Mouse (Mus musculus): ENCODE data around the gene Tars2. TPM values are rescaled to one million over a fixed set of nuclear protein-coding genes. Genes with fewer than 3 reads are reported as not detected.

Tars2 gene
- polyA plus RNA-seq, 1 experiment from 2014 or later: 56.5 TPM

DNA sequence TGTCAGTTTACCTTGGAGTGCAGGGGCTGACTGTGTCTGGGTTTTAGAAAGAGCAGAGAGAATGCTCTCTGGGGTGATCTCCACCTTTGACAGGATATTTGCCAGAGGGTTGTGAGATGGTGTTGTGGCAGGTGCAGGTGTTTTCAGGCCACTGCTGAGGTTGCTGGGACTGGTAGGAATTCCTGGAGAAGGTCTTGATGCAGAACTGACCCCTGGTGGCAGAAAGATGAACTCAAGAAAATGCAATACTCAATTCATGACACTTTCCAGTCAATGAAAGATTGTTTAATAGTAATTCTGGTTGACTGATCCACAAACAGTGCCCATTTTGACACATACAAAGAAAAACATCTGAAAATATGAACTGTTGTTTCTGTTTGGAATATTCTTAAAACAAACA is 12.0 kb upstream of the Tars2 start:
- H3K36me3 ChIP-seq (ENCODE audit: control insufficient read depth, insufficient read depth, low read length): peaks cover 13% of the 10 kb centered on the region
- no peaks in the 10 kb centered on the region for H3K4me1 ChIP-seq (ENCODE audit: control insufficient read depth, insufficient read depth, low read length)
- no peak overlapping the region for H3K9ac ChIP-seq (ENCODE audit: low read length)
- H3K4me3 ChIP-seq (ENCODE audit: low read depth, low read length): no peak overlapping the region
- no peaks in the 10 kb centered on the region for H3K27me3 ChIP-seq (ENCODE audit: control insufficient read depth, insufficient read depth, low read length)
- H3K27ac ChIP-seq (ENCODE audit: low read depth, low read length): no peak overlapping the region
- no peak overlapping the region for H3K4me2 ChIP-seq (ENCODE audit: low read depth)
- ATAC-seq (ENCODE audit: insufficient read depth, low FRiP score, low TSS enrichment) (no peak), DNase-seq (ENCODE audit: low spot score) (no peak)
- H3K9me3 ChIP-seq (ENCODE audit: control insufficient read depth, low read length): no peaks in the 10 kb centered on the region

DNA sequence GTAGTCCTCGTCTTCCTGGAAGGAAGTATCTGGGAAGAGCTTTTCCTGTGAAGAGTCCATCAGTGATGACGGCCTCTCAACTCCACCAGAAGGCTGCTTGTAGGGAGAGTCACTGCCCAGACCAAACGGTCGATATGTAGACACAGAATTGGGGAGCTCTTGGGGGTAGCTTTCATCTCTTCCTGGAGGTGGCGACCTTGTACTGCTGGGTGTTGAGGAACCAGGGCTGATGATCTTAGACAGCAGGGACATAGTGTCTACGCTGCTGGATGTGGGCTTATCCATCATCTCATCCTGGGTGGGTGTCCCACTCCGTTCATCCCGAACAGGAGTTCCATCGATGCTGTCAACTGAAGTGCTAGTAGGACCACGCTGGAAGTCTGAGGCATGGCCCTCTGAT is 5.5 kb upstream of the Tars2 start:
- Histone ChIP-seq H3K9me3 (ENCODE audit: control insufficient read depth, low read length) (no peaks in the 10 kb centered on the region), H3K4me2 (ENCODE audit: low read depth) (no peak overlapping the region), H3K36me3 (ENCODE audit: control insufficient read depth, insufficient read depth, low read length) (peaks cover 14% of the 10 kb centered on the region), H3K4me1 (ENCODE audit: control insufficient read depth, insufficient read depth, low read length) (no peaks in the 10 kb centered on the region), H3K4me3 (ENCODE audit: low read depth, low read length) (no peak overlapping the region), H3K9ac (ENCODE audit: low read length) (no peak overlapping the region), H3K27ac (ENCODE audit: low read depth, low read length) (no peak overlapping the region), H3K27me3 (ENCODE audit: control insufficient read depth, insufficient read depth, low read length) (no peaks in the 10 kb centered on the region)
- 93% methylated on average over 10 of the region's 10 CpGs for WGBS
- ATAC-seq (ENCODE audit: insufficient read depth, low FRiP score, low TSS enrichment) (no peak), DNase-seq (ENCODE audit: low spot score) (no peak)

DNA sequence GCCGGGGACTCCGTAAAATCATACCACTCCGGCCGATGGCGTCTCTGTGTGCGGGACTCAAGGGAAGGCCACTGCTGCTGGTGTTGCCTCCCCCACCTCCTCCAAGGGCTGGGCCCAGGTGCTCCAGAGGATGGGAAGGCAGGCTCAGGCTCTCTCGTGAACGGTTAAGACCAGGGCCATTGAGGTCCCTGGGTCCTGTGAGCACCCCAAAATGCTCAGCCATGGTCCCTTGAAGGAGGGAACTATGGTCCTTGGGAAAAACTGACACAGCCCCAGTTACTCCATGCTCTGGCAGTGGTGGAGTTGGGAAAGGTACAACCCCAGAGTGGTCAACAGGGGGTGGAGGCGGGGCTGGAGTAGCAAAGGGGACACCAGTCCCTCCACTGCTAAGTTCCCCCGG is 3.8 kb upstream of the Tars2 start:
- Histone ChIP-seq H3K9me3 (ENCODE audit: control insufficient read depth, low read length) (no peaks in the 10 kb centered on the region), H3K27ac (ENCODE audit: low read depth, low read length) (no peak overlapping the region), H3K9ac (ENCODE audit: low read length) (no peak overlapping the region), H3K4me1 (ENCODE audit: control insufficient read depth, insufficient read depth, low read length) (no peaks in the 10 kb centered on the region), H3K36me3 (ENCODE audit: control insufficient read depth, insufficient read depth, low read length) (peaks cover 13% of the 10 kb centered on the region), H3K4me3 (ENCODE audit: low read depth, low read length) (no peak overlapping the region), H3K27me3 (ENCODE audit: control insufficient read depth, insufficient read depth, low read length) (no peaks in the 10 kb centered on the region), H3K4me2 (ENCODE audit: low read depth) (no peak overlapping the region)
- no peak for DNase-seq (ENCODE audit: low spot score)
- ATAC-seq (ENCODE audit: insufficient read depth, low FRiP score, low TSS enrichment): no peak
- WGBS: 83% methylated on average over 9 of the region's 10 CpGs

DNA sequence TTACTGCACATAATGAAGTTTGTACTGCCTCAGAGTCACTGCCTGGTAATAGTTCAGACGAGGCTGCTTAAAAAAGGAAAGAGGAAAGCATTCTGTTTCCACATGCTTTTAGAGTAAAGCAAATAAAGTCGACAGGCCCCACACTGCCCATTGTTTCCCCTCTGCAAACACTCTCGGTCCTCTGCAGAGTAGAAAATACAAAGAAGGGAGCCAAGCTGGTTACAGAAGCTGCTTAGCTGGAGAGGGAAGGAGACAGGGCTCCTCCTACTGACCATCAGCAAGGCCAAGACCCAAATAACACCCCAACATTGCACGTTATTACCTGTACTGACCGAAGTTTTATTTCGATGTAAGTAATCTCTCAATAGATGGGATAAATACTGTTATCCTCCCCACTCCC is 3.0 kb upstream of the Tars2 start:
- H3K27me3 ChIP-seq (ENCODE audit: control insufficient read depth, insufficient read depth, low read length): no peaks in the 10 kb centered on the region
- H3K4me1 ChIP-seq (ENCODE audit: control insufficient read depth, insufficient read depth, low read length): no peaks in the 10 kb centered on the region
- peaks cover 10% of the 10 kb centered on the region for H3K36me3 ChIP-seq (ENCODE audit: control insufficient read depth, insufficient read depth, low read length)
- no peak overlapping the region for H3K27ac ChIP-seq (ENCODE audit: low read depth, low read length)
- H3K4me2 ChIP-seq (ENCODE audit: low read depth): no peak overlapping the region
- ATAC-seq (ENCODE audit: insufficient read depth, low FRiP score, low TSS enrichment): no peak
- H3K4me3 ChIP-seq (ENCODE audit: low read depth, low read length): no peak overlapping the region
- no peaks in the 10 kb centered on the region for H3K9me3 ChIP-seq (ENCODE audit: control insufficient read depth, low read length)
- WGBS: 60% methylated on average over 6 of the region's 6 CpGs
- H3K9ac ChIP-seq (ENCODE audit: low read length): no peak overlapping the region
- no peak for DNase-seq (ENCODE audit: low spot score)

DNA sequence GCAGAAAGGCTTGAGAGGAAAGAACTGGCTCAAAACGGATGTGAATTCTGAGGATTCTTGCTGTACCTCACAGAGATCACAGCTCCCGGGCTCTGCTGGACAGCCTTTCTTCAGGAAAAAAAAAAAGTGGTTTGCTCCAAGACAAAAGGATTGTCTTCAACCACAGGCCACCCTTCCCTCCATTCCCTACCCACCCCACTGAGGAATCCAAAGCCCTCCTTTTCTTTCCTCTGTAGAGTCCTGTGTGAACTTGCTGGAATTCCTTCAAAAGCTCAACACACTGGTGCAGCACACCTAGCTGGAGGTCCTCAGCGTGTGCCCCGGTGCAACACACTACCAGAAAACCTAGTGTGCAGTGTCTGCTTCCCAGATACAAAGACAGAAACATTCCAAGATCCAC is 1.8 kb upstream of the Tars2 start:
- Histone ChIP-seq H3K27me3 (ENCODE audit: control insufficient read depth, insufficient read depth, low read length) (no peaks in the 10 kb centered on the region), H3K36me3 (ENCODE audit: control insufficient read depth, insufficient read depth, low read length) (peaks cover 10% of the 10 kb centered on the region), H3K9ac (ENCODE audit: low read length) (no peak overlapping the region), H3K9me3 (ENCODE audit: control insufficient read depth, low read length) (no peaks in the 10 kb centered on the region), H3K4me2 (ENCODE audit: low read depth) (no peak overlapping the region), H3K4me3 (ENCODE audit: low read depth, low read length) (no peak overlapping the region), H3K27ac (ENCODE audit: low read depth, low read length) (no peak overlapping the region), H3K4me1 (ENCODE audit: control insufficient read depth, insufficient read depth, low read length) (no peaks in the 10 kb centered on the region)
- WGBS: 86% methylated on average over 4 of the region's 4 CpGs
- ATAC-seq (ENCODE audit: insufficient read depth, low FRiP score, low TSS enrichment) (no peak), DNase-seq (ENCODE audit: low spot score) (no peak)

DNA sequence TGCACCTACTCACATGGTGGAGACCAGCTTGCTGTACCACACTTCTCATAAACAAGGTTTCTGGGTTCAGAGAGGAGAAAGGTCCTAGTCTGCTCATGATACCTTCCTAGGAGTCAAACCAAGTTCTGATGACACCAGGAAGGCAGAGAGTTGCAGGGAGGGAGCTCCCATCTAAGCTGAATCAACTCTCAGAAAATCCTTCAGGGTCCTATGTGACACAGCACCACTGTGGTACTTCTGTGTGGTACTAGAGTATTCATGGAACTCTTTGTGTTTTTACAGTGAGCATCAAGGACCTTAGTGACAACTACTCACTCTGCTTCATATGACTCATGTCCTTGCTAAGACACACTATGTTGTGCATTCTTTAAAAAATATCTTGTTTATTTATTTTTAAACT is 650 bp upstream of the Tars2 start:
- no peak for ATAC-seq (ENCODE audit: insufficient read depth, low FRiP score, low TSS enrichment)
- H3K36me3 ChIP-seq (ENCODE audit: control insufficient read depth, insufficient read depth, low read length): peaks cover 10% of the 10 kb centered on the region
- no peaks in the 10 kb centered on the region for H3K4me1 ChIP-seq (ENCODE audit: control insufficient read depth, insufficient read depth, low read length)
- no peaks in the 10 kb centered on the region for H3K27me3 ChIP-seq (ENCODE audit: control insufficient read depth, insufficient read depth, low read length)
- H3K9ac ChIP-seq (ENCODE audit: low read length): no peak overlapping the region
- no peak overlapping the region for H3K4me3 ChIP-seq (ENCODE audit: low read depth, low read length)
- no peak overlapping the region for H3K27ac ChIP-seq (ENCODE audit: low read depth, low read length)
- H3K9me3 ChIP-seq (ENCODE audit: control insufficient read depth, low read length): no peaks in the 10 kb centered on the region
- DNase-seq (ENCODE audit: low spot score): no peak
- H3K4me2 ChIP-seq (ENCODE audit: low read depth): no peak overlapping the region

DNA sequence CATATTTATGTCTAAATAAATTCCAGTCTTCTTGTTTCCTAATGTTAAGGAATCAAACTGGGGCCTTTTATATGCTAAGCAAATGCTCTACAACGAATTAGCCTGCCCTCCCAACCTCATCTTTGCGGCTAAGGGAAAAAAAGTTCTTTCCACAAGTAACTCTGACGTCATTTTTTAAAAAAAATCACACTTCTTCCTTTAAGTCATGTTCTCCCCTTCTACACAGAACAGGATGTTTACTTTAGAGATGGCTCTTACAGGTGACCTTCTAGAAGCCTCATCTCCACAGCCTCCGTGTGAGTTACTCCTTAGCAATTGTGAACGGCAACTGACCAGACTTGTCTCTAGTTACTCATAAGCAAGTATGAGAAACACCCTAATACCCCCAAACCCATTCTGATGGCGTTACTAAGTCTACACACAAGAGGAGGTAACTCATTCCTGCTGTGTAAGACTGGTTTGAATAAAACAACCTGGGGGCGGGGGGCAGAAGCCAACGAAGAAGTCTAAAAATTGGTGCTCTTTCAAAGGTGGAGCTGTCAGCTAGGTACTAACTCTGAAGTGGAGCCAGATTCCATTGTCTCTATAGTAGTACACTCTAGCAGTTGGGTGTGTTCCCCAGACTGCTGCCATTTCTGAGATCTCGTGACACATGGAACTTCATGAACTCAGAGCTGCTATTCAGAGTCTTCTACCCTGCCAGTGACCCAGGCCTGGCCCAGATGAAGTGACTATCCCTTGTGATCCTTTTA is 1.4 kb downstream of the Tars2 start:
- no peaks in the 10 kb centered on the region for H3K9me3 ChIP-seq (ENCODE audit: control insufficient read depth, low read length)
- no peak overlapping the region for H3K4me3 ChIP-seq (ENCODE audit: low read depth, low read length)
- no peak overlapping the region for H3K9ac ChIP-seq (ENCODE audit: low read length)
- H3K36me3 ChIP-seq (ENCODE audit: control insufficient read depth, insufficient read depth, low read length): 0 out of 2 replicates have a peak, but pooled peaks cover under 1% of the 10 kb centered on the region
- 60% methylated on average over 9 of the region's 9 CpGs for WGBS
- DNase-seq (ENCODE audit: low spot score) (no peak), ATAC-seq (ENCODE audit: insufficient read depth, low FRiP score, low TSS enrichment) (no peak)
- no peak overlapping the region for H3K27ac ChIP-seq (ENCODE audit: low read depth, low read length)
- no peak overlapping the region for H3K4me2 ChIP-seq (ENCODE audit: low read depth)
- H3K4me1 ChIP-seq (ENCODE audit: control insufficient read depth, insufficient read depth, low read length): no peaks in the 10 kb centered on the region
- H3K27me3 ChIP-seq (ENCODE audit: control insufficient read depth, insufficient read depth, low read length): no peaks in the 10 kb centered on the region

DNA sequence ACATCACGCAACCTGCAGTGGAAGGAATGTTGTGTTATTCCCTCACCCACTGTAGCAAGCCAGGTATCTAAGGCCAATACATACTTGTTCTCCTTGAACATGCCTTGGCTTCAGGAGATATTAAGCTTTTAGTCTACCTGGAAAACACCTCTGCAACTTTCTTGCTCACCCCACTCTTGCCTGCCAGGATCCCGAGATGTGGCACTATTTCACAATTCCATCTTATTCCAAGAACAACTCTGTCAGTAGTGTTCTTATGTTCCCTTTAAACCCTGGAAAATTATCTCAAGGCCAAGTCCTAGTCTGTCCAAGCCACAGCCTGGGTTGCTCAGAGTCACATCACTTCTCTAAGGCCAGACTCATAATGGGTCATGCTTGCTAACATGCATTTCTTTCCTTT is 3.2 kb downstream of the Tars2 start:
- Histone ChIP-seq H3K4me1 (ENCODE audit: control insufficient read depth, insufficient read depth, low read length) (no peaks in the 10 kb centered on the region; the same call in 1 of the 2 replicates), H3K27ac (ENCODE audit: low read depth, low read length) (no peak overlapping the region), H3K9ac (ENCODE audit: low read length) (no peak overlapping the region), H3K27me3 (ENCODE audit: control insufficient read depth, insufficient read depth, low read length) (no peaks in the 10 kb centered on the region), H3K4me2 (ENCODE audit: low read depth) (no peak overlapping the region), H3K9me3 (ENCODE audit: control insufficient read depth, low read length) (no peaks in the 10 kb centered on the region), H3K4me3 (ENCODE audit: low read depth, low read length) (no peak overlapping the region), H3K36me3 (ENCODE audit: control insufficient read depth, insufficient read depth, low read length) (no peaks in the 10 kb centered on the region)
- ATAC-seq (ENCODE audit: insufficient read depth, low FRiP score, low TSS enrichment) (no peak), DNase-seq (ENCODE audit: low spot score) (no peak)
- WGBS: 93% methylated on average over 2 of the region's 2 CpGs

DNA sequence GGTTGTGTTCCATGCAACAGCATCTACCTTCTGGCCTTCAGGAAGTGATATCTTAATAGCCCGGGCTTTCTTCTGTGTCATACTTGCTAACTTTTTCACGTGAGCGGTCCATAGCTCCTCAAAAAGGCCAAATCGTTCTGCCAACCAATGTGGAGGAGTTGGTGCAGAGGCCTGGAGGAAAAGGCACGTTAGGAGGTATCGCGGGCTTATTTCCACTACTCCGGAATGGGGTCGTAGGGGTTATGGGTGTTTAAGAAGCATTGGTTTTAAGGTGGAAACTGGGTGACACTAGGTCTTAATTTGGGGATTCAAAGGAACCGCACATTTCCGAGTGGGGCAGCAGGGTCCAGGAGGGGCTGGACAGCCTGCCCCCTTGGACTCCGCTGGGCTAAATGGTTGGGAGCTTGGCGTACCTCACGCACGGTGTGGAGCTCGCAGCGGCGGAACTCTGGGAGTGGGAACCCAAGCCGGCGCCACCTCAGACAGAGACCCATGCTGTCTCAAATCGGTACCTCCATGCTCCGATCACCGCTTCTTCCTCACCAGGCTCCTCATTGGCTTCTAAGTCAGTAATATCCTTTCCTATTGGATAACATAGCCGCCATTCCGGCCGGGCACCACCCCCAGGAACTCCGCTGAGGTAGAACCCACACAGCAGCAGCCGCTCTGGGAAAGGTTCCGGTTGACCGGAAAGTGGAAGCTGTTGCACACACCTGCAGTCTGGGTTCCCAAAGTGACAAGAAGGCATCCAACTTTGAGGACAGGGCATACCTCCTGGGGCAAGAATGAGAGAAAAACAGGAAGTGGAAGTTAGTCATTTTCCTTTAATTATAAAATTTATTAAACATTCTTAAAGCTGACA is 5.4 kb downstream of the Tars2 start:
- peak; percentile 98 for ATAC-seq (ENCODE audit: insufficient read depth, low FRiP score, low TSS enrichment)
- H3K4me3 ChIP-seq (ENCODE audit: low read depth, low read length): peak overlapping the region; percentile 77
- H3K9me3 ChIP-seq (ENCODE audit: control insufficient read depth, low read length): no peaks in the 10 kb centered on the region
- H3K27ac ChIP-seq (ENCODE audit: low read depth, low read length): peak overlapping the region; percentile 39; the same call in 1 of the 2 replicates
- H3K36me3 ChIP-seq (ENCODE audit: control insufficient read depth, insufficient read depth, low read length): peaks cover 5% of the 10 kb centered on the region
- peak overlapping the region; percentile 87 for H3K4me2 ChIP-seq (ENCODE audit: low read depth)
- WGBS: 1% methylated on average over 30 of the region's 30 CpGs
- H3K9ac ChIP-seq (ENCODE audit: low read length): peak overlapping the region; percentile 80
- peak; percentile 89 for DNase-seq (ENCODE audit: low spot score)
- no peaks in the 10 kb centered on the region for H3K27me3 ChIP-seq (ENCODE audit: control insufficient read depth, insufficient read depth, low read length)
- no peaks in the 10 kb centered on the region; the same call in 1 of the 2 replicates for H3K4me1 ChIP-seq (ENCODE audit: control insufficient read depth, insufficient read depth, low read length)

All from neural tube, embryonic 11.5 days (tissue).